Mouse (Mus musculus) stomach, embryonic 16.5 days (tissue): ENCODE measurements around the gene Ivd. TPM values are rescaled to one million over a fixed set of nuclear protein-coding genes. Genes with fewer than 3 reads are reported as not detected.

ENCODE experiments used
- ATAC-seq: fragments of 200-750 bp; cut with Nextera tagmentation; 2 replicates; pipeline ENCODE4 v1.8.0; 2017; ENCODE audit warnings: moderate number of reproducible peaks, moderate TSS enrichment; ENCODE audit not compliant: insufficient read depth, low FRiP score
- H3K27ac ChIP-seq: fragments of 300-500 bp; sonication (generic); 2 replicates; pipeline ENCODE4 v1.5.1; 2014; ENCODE audit warnings: low read length
- H3K27me3 ChIP-seq: fragments of 300-500 bp; sonication (generic); 2 replicates; pipeline ENCODE4 v1.6.1; 2014; ENCODE audit warnings: low read length, control low read depth, mixed read lengths; ENCODE audit not compliant: control insufficient read depth, insufficient read depth
- H3K36me3 ChIP-seq: fragments of 300-500 bp; sonication (generic); 2 replicates; pipeline ENCODE4 v1.6.1; 2014; ENCODE audit warnings: low read length; ENCODE audit not compliant: control insufficient read depth, insufficient read depth
- H3K4me1 ChIP-seq: fragments of 300-500 bp; sonication (generic); 2 replicates; pipeline ENCODE4 v1.6.1; 2014; ENCODE audit warnings: low read length, control low read depth, mixed read lengths; ENCODE audit not compliant: control insufficient read depth, insufficient read depth
- H3K4me2 ChIP-seq: fragments of 300-500 bp; sonication (generic); 2 replicates; pipeline ENCODE4 v1.6.1; 2014; ENCODE audit warnings: low read depth, low read length, mixed read lengths
- H3K4me3 ChIP-seq: fragments of 300-500 bp; sonication (generic); replicated peaks from 2 replicates; pipeline ENCODE4 v1.5.1; 2014; ENCODE audit warnings: mild to moderate bottlenecking, low read length
- H3K9ac ChIP-seq: fragments of 300-500 bp; sonication (generic); 2 replicates; pipeline ENCODE4 v1.6.1; 2014; ENCODE audit warnings: low read length
- H3K9me3 ChIP-seq: fragments of 300-500 bp; sonication (generic); replicated peaks from 2 replicates; pipeline ENCODE4 v1.6.1; 2016; ENCODE audit warnings: low read length, control low read depth; ENCODE audit not compliant: control insufficient read depth
- WGBS: fragments of 180-500 bp; shearing (Covaris S2); extraction: QIAGEN DNeasy Blood & Tissue Kit; methylation state at CpG from one replicate; pipeline ENCODE4 v1.1.7; 2014; 5-methylcytosine and 5-hydroxymethylcytosine counted together
- polyA plus RNA-seq: library from polyadenylated mRNA; unstranded; fragments of >200 nt; fragmentation: Nextera tagmentation; extraction: Ambion mirVana; gene quantifications from 2 replicates; pipeline ENCODE4 v1.2.1, GENCODE M21; 2015

Ivd gene
- polyA plus RNA-seq, 1 experiment from 2014 or later: 64.3 TPM

- no peak overlapping the region for H3K4me2 ChIP-seq
- H3K9ac ChIP-seq: no peak overlapping the region
- H3K27me3 ChIP-seq: no peaks in the 10 kb centered on the region
- no peak overlapping the region for H3K27ac ChIP-seq
- ATAC-seq: peak; percentile 23; the same call in 1 of the 2 replicates
- H3K4me1 ChIP-seq: no peaks in the 10 kb centered on the region
- WGBS: 62% methylated on average over 6 of the region's 6 CpGs
- no peaks in the 10 kb centered on the region for H3K9me3 ChIP-seq
- no peak overlapping the region for H3K4me3 ChIP-seq
- H3K36me3 ChIP-seq: no peaks in the 10 kb centered on the region; the same call in 1 of the 2 replicates
Measured at GRCm38 (mm10) chr2:118873890-118874430, 12.2 kb downstream of the Ivd start.

GRCm38 (mm10) chr2:118875316-118875715, 13.6 kb downstream of the Ivd start:
- Histone ChIP-seq H3K9ac (no peak overlapping the region), H3K4me3 (no peak overlapping the region), H3K4me2 (no peak overlapping the region), H3K4me1 (no peaks in the 10 kb centered on the region), H3K9me3 (no peaks in the 10 kb centered on the region), H3K27ac (no peak overlapping the region), H3K36me3 (no peaks in the 10 kb centered on the region; the same call in 1 of the 2 replicates), H3K27me3 (no peaks in the 10 kb centered on the region)
- ATAC-seq: no peak
- WGBS: 85% methylated on average over 8 of the region's 8 CpGs

DNA sequence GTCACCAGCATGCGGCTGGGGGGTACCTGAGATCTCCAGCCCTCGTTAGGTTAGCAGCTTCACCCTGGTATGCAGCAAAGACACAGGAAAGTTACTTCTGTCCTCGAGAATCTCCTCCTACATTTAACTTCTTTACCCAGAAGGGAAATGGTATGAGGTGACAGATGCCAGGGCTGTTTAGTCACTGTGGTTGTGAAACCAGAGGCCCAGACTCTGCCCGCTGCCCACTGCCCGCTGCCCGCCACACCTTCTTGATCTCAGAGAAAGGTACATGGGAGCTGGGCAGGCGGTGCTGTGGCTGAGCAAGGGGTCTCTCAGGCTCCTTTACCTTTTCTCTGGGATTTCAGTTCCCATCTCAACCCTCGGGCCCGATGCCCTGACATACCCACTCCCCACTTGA, 14.7 kb downstream of the Ivd start:
- Histone ChIP-seq H3K4me3 (no peak overlapping the region), H3K9me3 (no peaks in the 10 kb centered on the region), H3K4me2 (no peak overlapping the region), H3K36me3 (no peaks in the 10 kb centered on the region; the same call in 1 of the 2 replicates), H3K27ac (no peak overlapping the region), H3K4me1 (no peaks in the 10 kb centered on the region), H3K27me3 (no peaks in the 10 kb centered on the region), H3K9ac (no peak overlapping the region)
- WGBS: 91% methylated on average over 9 of the region's 9 CpGs
- no peak for ATAC-seq

- Histone ChIP-seq H3K4me2 (no peak overlapping the region), H3K4me1 (peaks cover 4% of the 10 kb centered on the region; the same call in 1 of the 2 replicates), H3K36me3 (no peaks in the 10 kb centered on the region), H3K27ac (no peak overlapping the region), H3K9ac (no peak overlapping the region), H3K27me3 (peaks cover 3% of the 10 kb centered on the region; the same call in 1 of the 2 replicates), H3K4me3 (no peak overlapping the region), H3K9me3 (no peaks in the 10 kb centered on the region)
- no peak for ATAC-seq
- 73% methylated on average over 4 of the region's 4 CpGs for WGBS
Measured at GRCm38 (mm10) chr2:118881019-118881418, 19.3 kb downstream of the Ivd start.

DNA sequence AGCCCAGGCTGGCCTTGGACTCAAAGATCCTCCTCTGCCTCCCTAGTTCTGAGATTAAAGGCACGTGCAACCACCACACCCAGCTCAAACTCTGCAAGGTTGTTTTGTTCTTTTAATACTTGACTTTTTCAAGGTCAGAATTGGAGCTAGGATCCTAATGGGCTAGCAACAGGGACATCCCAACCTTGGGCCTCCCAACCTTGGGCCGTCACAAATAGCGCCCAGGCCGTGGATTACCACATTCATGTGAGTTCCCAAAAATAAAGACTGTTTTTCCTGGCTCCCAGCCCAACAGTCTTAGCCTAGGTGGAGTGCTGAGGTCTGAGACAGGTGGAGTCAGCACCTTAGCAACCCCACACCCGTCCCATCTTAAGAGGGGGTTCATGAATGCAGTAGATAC, 20.2 kb downstream of the Ivd start:
- peaks cover 3% of the 10 kb centered on the region; the same call in 1 of the 2 replicates for H3K27me3 ChIP-seq
- peaks cover 4% of the 10 kb centered on the region; the same call in 1 of the 2 replicates for H3K4me1 ChIP-seq
- no peak overlapping the region for H3K9ac ChIP-seq
- H3K9me3 ChIP-seq: no peaks in the 10 kb centered on the region
- H3K36me3 ChIP-seq: no peaks in the 10 kb centered on the region
- ATAC-seq: no peak
- 70% methylated on average over 5 of the region's 5 CpGs for WGBS
- no peak overlapping the region for H3K4me2 ChIP-seq
- H3K27ac ChIP-seq: no peak overlapping the region
- no peak overlapping the region for H3K4me3 ChIP-seq

DNA sequence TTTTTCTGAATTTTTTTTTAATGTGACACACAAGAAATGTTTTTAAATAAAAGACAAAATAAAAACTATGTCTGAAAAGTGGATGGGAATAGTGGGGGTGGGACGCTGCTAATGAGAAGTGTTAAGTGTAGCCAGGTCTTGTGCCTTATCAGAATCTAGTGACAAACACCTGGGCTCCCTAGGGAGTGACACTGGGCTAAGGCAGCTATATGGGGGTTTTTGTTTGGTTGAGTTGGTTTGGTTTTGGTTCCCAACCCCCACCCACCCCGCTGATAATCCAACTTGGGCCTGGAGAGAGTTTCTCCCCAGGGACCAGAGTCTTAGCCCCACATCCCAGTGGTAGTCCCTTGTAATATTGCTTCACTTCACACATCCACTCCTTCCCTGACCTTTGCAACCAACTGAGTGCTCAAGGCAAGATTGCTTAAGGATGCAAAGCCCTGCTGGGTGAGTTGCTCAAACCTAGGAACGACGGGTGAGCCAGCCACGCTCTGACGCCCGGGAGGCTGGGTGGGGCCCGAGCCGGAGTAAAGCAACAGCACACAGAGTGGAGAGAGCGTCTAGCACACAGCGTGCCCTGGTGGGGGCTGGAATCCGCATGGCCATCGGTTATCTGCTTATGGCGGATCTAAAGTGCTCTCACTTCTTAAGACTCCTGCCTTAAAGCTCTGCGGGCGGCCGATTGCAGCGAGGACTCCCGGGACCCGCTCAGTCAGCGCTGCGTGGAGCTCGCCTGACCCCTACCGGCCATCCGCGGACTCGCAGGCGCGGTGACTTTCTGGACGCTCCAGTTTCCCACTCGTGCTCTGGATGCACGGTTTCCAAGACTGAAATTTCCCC, 21.3 kb downstream of the Ivd start:
- Histone ChIP-seq H3K4me2 (peak overlapping the region; percentile 76), H3K9ac (peak overlapping the region; percentile 73), H3K4me3 (peak overlapping the region; percentile 46), H3K9me3 (no peaks in the 10 kb centered on the region), H3K27ac (0 out of 2 replicates have a peak overlapping the region, but pooled peaks have one; percentile 19), H3K27me3 (peaks cover 3% of the 10 kb centered on the region; the same call in 1 of the 2 replicates), H3K36me3 (no peaks in the 10 kb centered on the region), H3K4me1 (peaks cover 8% of the 10 kb centered on the region; the same call in 1 of the 2 replicates)
- WGBS: 3% methylated on average over 32 of the region's 32 CpGs
- peak; percentile 84 for ATAC-seq

DNA sequence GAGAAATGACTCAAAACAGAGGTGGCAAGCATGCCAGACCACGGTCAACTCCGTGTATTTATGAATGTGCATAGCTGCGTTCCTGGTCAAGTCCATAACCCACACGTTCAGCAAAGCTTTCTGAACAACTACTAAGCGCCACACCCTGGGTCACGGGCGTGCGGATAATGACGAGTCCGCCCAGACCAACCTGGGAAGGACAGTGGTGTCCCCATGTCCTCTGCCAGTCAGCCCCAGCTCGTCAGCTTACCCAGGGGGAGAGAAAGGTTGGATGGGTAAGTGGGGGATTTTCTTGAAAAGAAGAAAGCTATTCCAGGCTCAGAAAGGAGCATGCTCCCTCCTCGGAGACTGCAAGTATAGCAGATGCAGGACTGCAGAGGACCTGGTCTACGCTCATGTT, 25.7 kb downstream of the Ivd start:
- peaks cover 6% of the 10 kb centered on the region; the same call in 1 of the 2 replicates for H3K27me3 ChIP-seq
- WGBS: 57% methylated on average over 13 of the region's 13 CpGs
- no peak for ATAC-seq
- H3K4me1 ChIP-seq: peaks cover 8% of the 10 kb centered on the region; the same call in 1 of the 2 replicates
- H3K4me3 ChIP-seq: no peak overlapping the region
- no peak overlapping the region for H3K4me2 ChIP-seq
- no peak overlapping the region for H3K9ac ChIP-seq
- no peaks in the 10 kb centered on the region for H3K9me3 ChIP-seq
- no peak overlapping the region for H3K27ac ChIP-seq
- no peaks in the 10 kb centered on the region for H3K36me3 ChIP-seq

DNA sequence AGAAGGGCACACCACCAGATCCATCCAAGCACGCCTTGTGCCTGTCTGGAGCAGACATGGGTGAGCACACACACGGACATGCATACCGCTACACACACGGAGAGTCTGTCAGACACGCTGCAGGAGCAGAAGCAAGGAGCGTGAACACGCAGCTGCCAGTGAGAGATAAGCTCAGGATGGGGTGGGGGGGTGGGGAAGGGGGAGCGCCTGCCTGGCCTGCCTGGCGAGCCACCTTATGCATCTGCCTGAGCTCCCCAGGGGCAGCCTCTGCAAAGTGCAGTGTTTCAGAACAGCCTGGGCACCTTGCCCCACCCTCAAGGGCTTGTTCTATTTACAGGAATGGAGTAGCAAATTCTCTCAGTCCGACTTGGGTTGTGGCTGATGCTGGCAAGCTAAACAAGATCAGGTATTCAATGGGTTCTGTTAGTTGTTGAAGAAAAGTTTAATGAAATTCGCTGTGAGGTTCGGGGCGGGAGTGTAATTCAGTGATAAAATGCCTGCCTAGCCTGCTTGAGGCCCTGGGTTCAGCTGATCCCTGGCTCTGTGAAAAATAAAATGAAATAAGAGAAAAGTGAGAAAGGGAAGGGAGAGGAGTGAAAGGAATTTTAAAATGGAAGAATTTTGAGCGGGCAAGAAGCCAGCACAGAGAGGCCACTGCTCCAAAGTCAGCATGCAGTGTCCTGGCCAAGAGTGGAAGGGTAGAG, 26.2 kb downstream of the Ivd start:
- Histone ChIP-seq H3K27ac (no peak overlapping the region), H3K4me3 (no peak overlapping the region), H3K4me1 (peaks cover 7% of the 10 kb centered on the region; the same call in 1 of the 2 replicates), H3K4me2 (no peak overlapping the region), H3K9me3 (no peaks in the 10 kb centered on the region), H3K27me3 (peaks cover 6% of the 10 kb centered on the region; the same call in 1 of the 2 replicates), H3K9ac (no peak overlapping the region), H3K36me3 (no peaks in the 10 kb centered on the region)
- 21% methylated on average over 14 of the region's 14 CpGs for WGBS
- 0 out of 2 replicates have a peak, but pooled peaks have one; percentile 19 for ATAC-seq
